Mouse (Mus musculus) lung, embryonic 16.5 days (tissue): ENCODE measurements at regions not wholly inside any gene's neighbourhood (a gene's known extent, or its start where the extent isn't known, plus 50 kb on each side); places are given as distances from the start of the nearest gene placed in this dataset.
A peak's percentile ranks its signal among the peaks of the same experiment; 100 is the strongest.
"Not testable (repeated sequence)": the region's sequence is repeated elsewhere in the genome, so short reads cannot be mapped to it uniquely, and the experiment has no call there.

Experiments
- ATAC-seq: fragments of 200-750 bp; cut with Nextera tagmentation; 2 replicates; pipeline ENCODE4 v1.8.0; 2017; ENCODE audit warnings: low read depth, mild to moderate bottlenecking, moderate library complexity
- H3K27ac ChIP-seq: fragments of 300-500 bp; sonication (generic); 2 replicates; pipeline ENCODE4 v1.5.1; 2014; ENCODE audit warnings: mild to moderate bottlenecking, control low read depth, low read length
- H3K27me3 ChIP-seq: fragments of 300-500 bp; sonication (generic); 2 replicates; pipeline ENCODE4 v1.6.1; 2014; ENCODE audit warnings: low read depth, low read length, mixed read lengths; ENCODE audit not compliant: control insufficient read depth, insufficient read depth
- H3K36me3 ChIP-seq: fragments of 300-500 bp; sonication (generic); 2 replicates; pipeline ENCODE4 v1.6.1; 2014; ENCODE audit warnings: low read length; ENCODE audit not compliant: control insufficient read depth, insufficient read depth
- H3K4me1 ChIP-seq: fragments of 300-500 bp; sonication (generic); replicated peaks from 2 replicates; pipeline ENCODE4 v1.6.1; 2014; ENCODE audit warnings: low read length, mixed read lengths; ENCODE audit not compliant: control insufficient read depth, insufficient read depth
- H3K4me2 ChIP-seq: fragments of 300-500 bp; sonication (generic); 2 replicates; pipeline ENCODE4 v1.6.1; 2014; ENCODE audit warnings: low read depth, low read length, control low read depth
- H3K4me3 ChIP-seq: fragments of 300-500 bp; sonication (generic); 2 replicates; pipeline ENCODE4 v1.5.1; 2014; ENCODE audit warnings: mild to moderate bottlenecking, low read length, control low read depth
- H3K9ac ChIP-seq: fragments of 300-500 bp; sonication (generic); 2 replicates; pipeline ENCODE4 v1.6.1; 2014; ENCODE audit warnings: low read length, control low read depth
- H3K9me3 ChIP-seq: fragments of 300-500 bp; sonication (generic); 2 replicates; pipeline ENCODE4 v1.6.1; 2016; ENCODE audit warnings: low read length; ENCODE audit not compliant: control insufficient read depth
- WGBS: fragments of 180-500 bp; shearing (Covaris S2); extraction: QIAGEN DNeasy Blood & Tissue Kit; methylation state at CpG from one replicate; pipeline ENCODE4 v1.1.7; 2014; 5-methylcytosine and 5-hydroxymethylcytosine counted together

DNA sequence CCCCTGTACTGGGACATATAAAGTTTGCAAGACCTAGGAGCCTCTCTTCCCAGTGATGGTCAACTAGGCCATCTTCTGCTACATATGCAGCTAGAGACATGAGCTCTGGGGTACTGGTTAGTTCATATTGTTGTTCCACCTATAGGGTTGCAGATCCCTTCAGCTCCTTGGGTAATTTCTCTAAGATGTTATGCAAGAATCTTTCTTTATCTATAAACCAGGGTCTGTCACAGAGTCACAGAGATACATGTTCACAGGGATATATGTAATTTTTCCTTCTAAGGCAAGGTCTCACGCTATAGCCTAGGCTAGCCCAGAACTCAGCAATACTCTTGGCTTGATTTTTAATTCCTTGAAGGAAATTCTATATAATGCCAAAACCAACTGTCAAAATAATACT is 56.9 kb downstream of the Zfp36l1 start:
- H3K9me3 ChIP-seq, H3K27ac ChIP-seq, H3K4me3 ChIP-seq, ATAC-seq, H3K27me3 ChIP-seq, H3K9ac ChIP-seq, H3K4me2 ChIP-seq, H3K36me3 ChIP-seq: not testable (repeated sequence)
- WGBS = 98% methylated on average over 1 of the region's 1 CpGs
- H3K4me1 ChIP-seq = peaks cover 20% of the 10 kb centered on the region

- Histone ChIP-seq H3K27ac (no peak overlapping the region), H3K36me3 (no peaks in the 10 kb centered on the region), H3K27me3 (no peaks in the 10 kb centered on the region), H3K4me2 (no peak overlapping the region), H3K9me3 (no peaks in the 10 kb centered on the region), H3K9ac (no peak overlapping the region), H3K4me1 (peaks cover 15% of the 10 kb centered on the region), H3K4me3 (no peak overlapping the region)
- 58% methylated on average over 2 of the region's 2 CpGs for WGBS
- ATAC-seq = no peak
Measured at GRCm38 (mm10) chr12:80055394-80055793, 57.4 kb downstream of the Zfp36l1 start.

DNA sequence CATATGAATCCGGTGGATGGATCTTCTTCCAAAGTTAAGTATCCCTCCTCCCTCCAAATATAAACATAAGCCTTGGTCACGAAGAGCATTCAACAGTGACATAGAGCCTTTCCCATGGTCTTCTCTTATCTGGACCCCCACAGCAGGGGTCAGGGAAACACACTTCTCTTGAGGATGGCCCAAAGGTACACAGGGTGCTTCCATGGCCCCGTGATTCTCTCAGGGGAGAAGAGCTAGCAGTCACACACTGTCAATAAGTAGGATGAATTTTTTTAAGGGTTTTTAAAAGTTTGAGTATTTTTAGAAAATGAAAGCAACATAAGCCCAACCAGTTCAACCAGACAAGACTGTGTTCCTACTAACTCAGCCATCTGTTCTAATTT is 58.2 kb downstream of the Zfp36l1 start:
- H3K4me1 ChIP-seq = peaks cover 7% of the 10 kb centered on the region
- no peaks in the 10 kb centered on the region for H3K36me3 ChIP-seq
- no peak overlapping the region for H3K9ac ChIP-seq
- H3K4me2 ChIP-seq = no peak overlapping the region
- no peaks in the 10 kb centered on the region for H3K27me3 ChIP-seq
- 66% methylated on average over 3 of the region's 3 CpGs for WGBS
- H3K9me3 ChIP-seq = no peaks in the 10 kb centered on the region
- ATAC-seq = no peak
- H3K27ac ChIP-seq = 0 out of 2 replicates have a peak overlapping the region, but pooled peaks have one; percentile 20
- H3K4me3 ChIP-seq = no peak overlapping the region

- Histone ChIP-seq H3K4me3 (no peak overlapping the region), H3K4me1 (peaks cover 7% of the 10 kb centered on the region), H3K27ac (no peak overlapping the region), H3K27me3 (no peaks in the 10 kb centered on the region), H3K9ac (no peak overlapping the region), H3K4me2 (no peak overlapping the region), H3K36me3 (no peaks in the 10 kb centered on the region), H3K9me3 (no peaks in the 10 kb centered on the region)
- ATAC-seq = no peak
- 67% methylated on average over 9 of the region's 9 CpGs for WGBS
Measured at GRCm38 (mm10) chr12:80053902-80054654, 58.7 kb downstream of the Zfp36l1 start.

GRCm38 (mm10) chr12:80048215-80048979 is 64.4 kb downstream of the Zfp36l1 start:
- Histone ChIP-seq H3K27me3 (no peaks in the 10 kb centered on the region), H3K36me3 (no peaks in the 10 kb centered on the region), H3K27ac (peak overlapping the region; percentile 96), H3K4me2 (0 out of 2 replicates have a peak overlapping the region, but pooled peaks have one; percentile 21), H3K4me1 (peaks cover 14% of the 10 kb centered on the region), H3K9me3 (no peaks in the 10 kb centered on the region), H3K4me3 (no peak overlapping the region), H3K9ac (no peak overlapping the region)
- WGBS = 50% methylated on average over 4 of the region's 4 CpGs
- ATAC-seq = peak; percentile 90

DNA sequence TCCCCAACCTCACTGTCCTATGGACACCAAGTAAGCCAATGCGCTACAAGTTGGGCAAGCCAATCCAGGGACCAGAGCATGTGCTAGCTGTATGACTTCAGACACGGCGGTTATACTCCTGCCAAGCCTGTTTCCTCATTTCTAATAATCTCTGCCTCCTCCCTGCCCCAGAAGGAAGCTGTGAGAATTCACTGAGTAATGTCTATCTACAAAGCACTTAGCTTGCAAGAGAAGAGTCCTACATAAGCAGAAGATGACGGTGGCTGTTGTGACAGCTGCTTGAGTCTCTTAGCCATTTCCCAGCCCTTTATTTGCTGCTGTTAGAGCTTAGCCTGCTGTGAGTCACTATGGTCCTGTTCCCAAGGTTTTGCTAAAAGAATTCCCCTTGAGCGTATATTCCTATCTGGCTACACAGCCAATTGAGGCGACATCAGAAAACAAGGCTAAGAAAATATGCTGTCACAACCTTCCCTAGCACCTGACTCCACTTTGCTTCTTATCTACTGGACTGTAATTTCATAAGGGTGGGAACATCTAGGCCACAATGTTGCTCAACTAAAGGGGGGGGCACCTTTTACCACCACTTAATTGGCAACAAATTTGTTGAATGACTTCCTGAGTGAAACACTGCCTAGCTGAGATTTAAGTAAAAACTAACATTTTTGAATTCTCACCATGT is 66.0 kb downstream of the Zfp36l1 start:
- Histone ChIP-seq H3K9me3 (no peaks in the 10 kb centered on the region), H3K27me3 (no peaks in the 10 kb centered on the region), H3K4me1 (peaks cover 14% of the 10 kb centered on the region), H3K4me2 (no peak overlapping the region), H3K36me3 (no peaks in the 10 kb centered on the region), H3K9ac (no peak overlapping the region), H3K4me3 (no peak overlapping the region), H3K27ac (peak overlapping the region; percentile 91)
- WGBS = 53% methylated on average over 6 of the region's 6 CpGs
- 0 out of 2 replicates have a peak, but pooled peaks have one; percentile 39 for ATAC-seq

DNA sequence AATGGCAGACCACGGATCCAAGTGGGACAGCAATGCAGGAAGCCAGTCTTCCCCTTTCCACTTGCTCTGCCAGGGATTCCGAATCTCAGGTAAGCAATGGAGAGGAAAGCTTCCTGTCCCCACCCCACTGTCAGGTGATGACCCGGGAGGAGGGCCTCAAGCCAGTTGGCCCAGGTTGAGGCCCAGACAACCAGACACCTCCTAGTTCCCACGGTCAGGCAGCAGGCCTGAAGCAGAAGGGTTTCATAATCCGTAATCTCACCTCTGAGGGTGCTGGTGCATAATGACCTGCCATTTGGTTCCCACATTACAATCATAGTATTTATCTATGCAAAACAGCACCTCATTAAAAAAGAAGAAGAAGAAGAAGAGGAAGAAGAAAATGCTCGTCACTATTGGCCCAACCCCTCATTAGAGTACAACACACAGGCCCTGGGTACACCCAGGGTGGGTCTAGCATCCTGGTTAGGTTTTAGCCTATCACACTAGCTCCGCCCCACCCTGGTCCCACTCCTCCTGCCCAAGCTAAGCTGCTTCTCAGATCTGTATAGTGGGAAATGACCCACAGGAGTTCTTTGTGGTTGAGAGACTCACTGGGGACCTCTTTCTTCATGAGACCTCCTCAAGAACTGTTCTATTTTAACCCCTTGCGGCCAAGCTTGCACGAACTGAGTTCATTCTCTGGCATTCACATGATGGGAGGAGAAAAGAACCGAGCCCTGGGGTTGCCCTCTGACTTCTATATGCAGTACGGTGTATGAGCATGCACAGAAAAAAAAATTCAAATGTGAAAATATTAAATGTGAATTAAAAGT is 71.1 kb downstream of the Zfp36l1 start:
- Histone ChIP-seq H3K4me3 (no peak overlapping the region), H3K9ac (no peak overlapping the region), H3K27me3 (no peaks in the 10 kb centered on the region), H3K36me3 (no peaks in the 10 kb centered on the region), H3K9me3 (no peaks in the 10 kb centered on the region), H3K4me1 (peaks cover 8% of the 10 kb centered on the region), H3K4me2 (no peak overlapping the region), H3K27ac (no peak overlapping the region)
- 82% methylated on average over 11 of the region's 11 CpGs for WGBS
- no peak for ATAC-seq

DNA sequence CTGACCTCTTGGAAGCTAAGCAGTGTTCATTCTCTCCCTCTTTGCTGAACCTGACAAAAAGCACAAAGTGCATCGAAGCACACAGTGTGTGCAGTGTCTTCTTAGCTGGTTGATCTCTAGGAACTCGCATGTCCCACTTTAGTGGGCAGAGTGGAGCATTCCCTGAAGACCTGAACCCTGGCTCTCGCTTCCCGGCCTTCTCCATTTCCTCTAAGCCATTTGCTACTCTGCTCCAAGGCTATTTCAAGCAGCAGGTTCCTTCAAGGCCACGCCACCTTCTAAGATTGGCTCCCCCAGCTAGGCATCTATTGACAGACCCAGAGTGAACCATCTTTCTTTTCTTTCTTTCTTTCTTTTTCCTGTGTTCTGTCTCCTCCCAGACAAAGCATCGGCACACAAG is 71.8 kb downstream of the Zfp36l1 start:
- Histone ChIP-seq H3K36me3 (no peaks in the 10 kb centered on the region), H3K4me1 (peaks cover 4% of the 10 kb centered on the region), H3K27me3 (no peaks in the 10 kb centered on the region), H3K9me3 (no peaks in the 10 kb centered on the region), H3K27ac (no peak overlapping the region), H3K9ac (no peak overlapping the region), H3K4me2 (no peak overlapping the region), H3K4me3 (no peak overlapping the region)
- WGBS = 78% methylated on average over 6 of the region's 6 CpGs
- no peak for ATAC-seq
